Mouse (Mus musculus): Measurements from ENCODE around the gene Patl2. TPM values are rescaled to one million over a fixed set of nuclear protein-coding genes. Genes with fewer than 3 reads are reported as not detected.

The Patl2 gene
- polyA plus RNA-seq, 1 experiment, result 0.86 TPM

- TF ChIP-seq POLR2A (IDR thresholded peaks at IDR 0.05; ENCODE audit: control insufficient read depth, low read depth, low read length), result no peak
- no peak for TF ChIP-seq CTCF (IDR thresholded peaks at IDR 0.05; ENCODE audit: control insufficient read depth, insufficient read depth, insufficient replicate concordance, low read depth, low read length)
- Histone ChIP-seq H3K27me3 (ENCODE audit: control insufficient read depth, insufficient read depth, low read length) (no peaks in the 10 kb centered on the region), H3K36me3 (ENCODE audit: control insufficient read depth, insufficient read depth, low read length) (no peaks in the 10 kb centered on the region), H3K4me1 (ENCODE audit: control insufficient read depth, insufficient read depth, low read length) (0 out of 2 replicates have a peak, but pooled peaks cover under 1% of the 10 kb centered on the region), H3K4me3 (ENCODE audit: control insufficient read depth, low read depth, low read length) (no peak overlapping the region), H3K27ac (ENCODE audit: control insufficient read depth, insufficient read depth, low read depth, low read length) (no peak overlapping the region)
Observed at GRCm38 (mm10) chr2:122153681-122154365, 32.2 kb downstream of the Patl2 start.

GRCm38 (mm10) chr2:122152850-122153249, 33.1 kb downstream of the Patl2 start:
- peaks cover 2% of the 10 kb centered on the region for H3K4me1 ChIP-seq (ENCODE audit: control insufficient read depth, insufficient read depth, low read length)
- no peaks in the 10 kb centered on the region for H3K36me3 ChIP-seq (ENCODE audit: control insufficient read depth, insufficient read depth, low read length)
- no peak overlapping the region for H3K27ac ChIP-seq (ENCODE audit: control insufficient read depth, insufficient read depth, low read depth, low read length)
- TF ChIP-seq POLR2A (IDR thresholded peaks at IDR 0.05; ENCODE audit: control insufficient read depth, low read depth, low read length), result no peak
- TF ChIP-seq CTCF (IDR thresholded peaks at IDR 0.05; ENCODE audit: control insufficient read depth, insufficient read depth, insufficient replicate concordance, low read depth, low read length), result no peak
- no peak overlapping the region for H3K4me3 ChIP-seq (ENCODE audit: control insufficient read depth, low read depth, low read length)
- H3K27me3 ChIP-seq (ENCODE audit: control insufficient read depth, insufficient read depth, low read length), result no peaks in the 10 kb centered on the region

- no peaks in the 10 kb centered on the region for H3K36me3 ChIP-seq (ENCODE audit: control insufficient read depth, insufficient read depth, low read length)
- no peak overlapping the region for H3K27ac ChIP-seq (ENCODE audit: control insufficient read depth, insufficient read depth, low read depth, low read length)
- no peaks in the 10 kb centered on the region for H3K27me3 ChIP-seq (ENCODE audit: control insufficient read depth, insufficient read depth, low read length)
- TF ChIP-seq CTCF (IDR thresholded peaks at IDR 0.05; ENCODE audit: control insufficient read depth, insufficient read depth, insufficient replicate concordance, low read depth, low read length), result no peak
- TF ChIP-seq POLR2A (IDR thresholded peaks at IDR 0.05; ENCODE audit: control insufficient read depth, low read depth, low read length), result no peak
- no peak overlapping the region for H3K4me3 ChIP-seq (ENCODE audit: control insufficient read depth, low read depth, low read length)
- peaks cover 4% of the 10 kb centered on the region for H3K4me1 ChIP-seq (ENCODE audit: control insufficient read depth, insufficient read depth, low read length)
Observed at GRCm38 (mm10) chr2:122151221-122151620, 34.8 kb downstream of the Patl2 start.

GRCm38 (mm10) chr2:122149716-122150115, 36.3 kb downstream of the Patl2 start:
- no peaks in the 10 kb centered on the region for H3K36me3 ChIP-seq (ENCODE audit: control insufficient read depth, insufficient read depth, low read length)
- no peak overlapping the region for H3K4me3 ChIP-seq (ENCODE audit: control insufficient read depth, low read depth, low read length)
- no peaks in the 10 kb centered on the region for H3K27me3 ChIP-seq (ENCODE audit: control insufficient read depth, insufficient read depth, low read length)
- no peak overlapping the region for H3K27ac ChIP-seq (ENCODE audit: control insufficient read depth, insufficient read depth, low read depth, low read length)
- TF ChIP-seq CTCF (IDR thresholded peaks at IDR 0.05; ENCODE audit: control insufficient read depth, insufficient read depth, insufficient replicate concordance, low read depth, low read length), result no peak
- no peak for TF ChIP-seq POLR2A (IDR thresholded peaks at IDR 0.05; ENCODE audit: control insufficient read depth, low read depth, low read length)
- H3K4me1 ChIP-seq (ENCODE audit: control insufficient read depth, insufficient read depth, low read length), result peaks cover 4% of the 10 kb centered on the region

GRCm38 (mm10) chr2:122149316-122149715, 36.7 kb downstream of the Patl2 start:
- Histone ChIP-seq H3K27ac (ENCODE audit: control insufficient read depth, insufficient read depth, low read depth, low read length) (no peak overlapping the region), H3K27me3 (ENCODE audit: control insufficient read depth, insufficient read depth, low read length) (no peaks in the 10 kb centered on the region), H3K36me3 (ENCODE audit: control insufficient read depth, insufficient read depth, low read length) (no peaks in the 10 kb centered on the region), H3K4me1 (ENCODE audit: control insufficient read depth, insufficient read depth, low read length) (peaks cover 4% of the 10 kb centered on the region), H3K4me3 (ENCODE audit: control insufficient read depth, low read depth, low read length) (no peak overlapping the region)
- TF ChIP-seq CTCF (IDR thresholded peaks at IDR 0.05; ENCODE audit: control insufficient read depth, insufficient read depth, insufficient replicate concordance, low read depth, low read length) (no peak), POLR2A (IDR thresholded peaks at IDR 0.05; ENCODE audit: control insufficient read depth, low read depth, low read length) (no peak)

- H3K27ac ChIP-seq (ENCODE audit: control insufficient read depth, insufficient read depth, low read depth, low read length), result peak overlapping the region; percentile 70; the same call in 1 of the 2 replicates
- H3K4me3 ChIP-seq (ENCODE audit: control insufficient read depth, low read depth, low read length), result peak overlapping the region; percentile 95
- H3K36me3 ChIP-seq (ENCODE audit: control insufficient read depth, insufficient read depth, low read length), result no peaks in the 10 kb centered on the region
- H3K27me3 ChIP-seq (ENCODE audit: control insufficient read depth, insufficient read depth, low read length), result no peaks in the 10 kb centered on the region
- TF ChIP-seq CTCF (IDR thresholded peaks at IDR 0.05; ENCODE audit: control insufficient read depth, insufficient read depth, insufficient replicate concordance, low read depth, low read length), result no peak
- peaks cover 4% of the 10 kb centered on the region for H3K4me1 ChIP-seq (ENCODE audit: control insufficient read depth, insufficient read depth, low read length)
Observed at GRCm38 (mm10) chr2:122148242-122148917, 37.6 kb downstream of the Patl2 start.

GRCm38 (mm10) chr2:122147508-122148241, 38.3 kb downstream of the Patl2 start, which contains the start of gene B2m:
Gene B2m (plus strand): TSS chr2:122147686.
- no peak for TF ChIP-seq CTCF (IDR thresholded peaks at IDR 0.05; ENCODE audit: control insufficient read depth, insufficient read depth, insufficient replicate concordance, low read depth, low read length)
- peak; percentile 90 for TF ChIP-seq POLR2A (IDR thresholded peaks at IDR 0.05; ENCODE audit: control insufficient read depth, low read depth, low read length)
- no peaks in the 10 kb centered on the region for H3K27me3 ChIP-seq (ENCODE audit: control insufficient read depth, insufficient read depth, low read length)
- H3K27ac ChIP-seq (ENCODE audit: control insufficient read depth, insufficient read depth, low read depth, low read length), result peak within 1 kb of the TSS; percentile 70
- no peaks in the 10 kb centered on the region for H3K36me3 ChIP-seq (ENCODE audit: control insufficient read depth, insufficient read depth, low read length)
- peak within 1 kb of the TSS; percentile 95 for H3K4me3 ChIP-seq (ENCODE audit: control insufficient read depth, low read depth, low read length)
- H3K4me1 ChIP-seq (ENCODE audit: control insufficient read depth, insufficient read depth, low read length), result peaks cover 4% of the 10 kb centered on the region

All from testis, adult 2 months (tissue).